Mouse (Mus musculus) erythroblast, embryonic 14.5 days (primary cell): ENCODE results near the gene Mrpl34.

Source experiments
- GATA1 ChIP-seq: IDR thresholded peaks from 2 replicates; pipeline ENCODE4 v1.6.1; 2012; ENCODE audit warnings: low read length, inconsistent platforms, mixed read lengths
- TAL1 ChIP-seq: IDR thresholded peaks from 3 replicates; pipeline ENCODE4 v1.6.1; 2012; ENCODE audit warnings: low read length, inconsistent platforms, mixed read lengths

- no peak for TF ChIP-seq GATA1
- TF ChIP-seq TAL1: no peak
Observed at GRCm38 (mm10) chr8:71465733-71466132, 974 bp downstream of the Mrpl34 start.
